Mouse (Mus musculus) Muller cell, postnatal 12 days (primary cell): Measurements from ENCODE around the gene Tnfrsf26.
"Not testable (repeated sequence)": the region's sequence is repeated elsewhere in the genome, so short reads cannot be mapped to it uniquely, and the experiment has no call there.

Source experiments
- DNase-seq: peaks from one replicate; pipeline ENCODE4 v3.0.0-alpha.2; 2015; ENCODE audit errors: inconsistent ontology term

The Tnfrsf26 gene

GRCm38 (mm10) chr7:143628540-143628939 lies at the start of gene Tnfrsf26:
Gene Tnfrsf26, minus strand, starts transcription at chr7:143628722.
- no peak for DNase-seq

- no peak for DNase-seq
These were observed 38.1 kb upstream of the Tnfrsf26 start for GRCm38 (mm10) chr7:143666427-143667311.

GRCm38 (mm10) chr7:143663470-143663869 lies 34.9 kb upstream of the Tnfrsf26 start:
- DNase-seq = no peak

GRCm38 (mm10) chr7:143660797-143661196 lies 32.3 kb upstream of the Tnfrsf26 start:
- DNase-seq = no peak

GRCm38 (mm10) chr7:143649769-143650346 lies 21.3 kb upstream of the Tnfrsf26 start:
- DNase-seq = not testable (repeated sequence)

GRCm38 (mm10) chr7:143649034-143649768 lies 20.7 kb upstream of the Tnfrsf26 start, which contains the start of gene Tnfrsf22:
Gene Tnfrsf22, minus strand, starts transcription at chr7:143649661.
- peak; percentile 80 for DNase-seq

- not testable (repeated sequence) for DNase-seq
These were observed 15.4 kb upstream of the Tnfrsf26 start for GRCm38 (mm10) chr7:143643949-143644348.

- no peak for DNase-seq
These were observed 8.2 kb upstream of the Tnfrsf26 start for GRCm38 (mm10) chr7:143636674-143637073.

- DNase-seq = no peak
These were observed 3.0 kb upstream of the Tnfrsf26 start for GRCm38 (mm10) chr7:143631503-143631902.

GRCm38 (mm10) chr7:143629501-143629900 lies 979 bp upstream of the Tnfrsf26 start:
- no peak for DNase-seq

- DNase-seq = no peak
These were observed 801 bp downstream of the Tnfrsf26 start for GRCm38 (mm10) chr7:143627555-143628286.

GRCm38 (mm10) chr7:143626178-143626577 lies 2.3 kb downstream of the Tnfrsf26 start:
- no peak for DNase-seq

- peak; percentile 41 for DNase-seq
These were observed 3.4 kb downstream of the Tnfrsf26 start for GRCm38 (mm10) chr7:143625151-143625550.

- DNase-seq = peak; percentile 1
These were observed 4.0 kb downstream of the Tnfrsf26 start for GRCm38 (mm10) chr7:143624561-143624960.

GRCm38 (mm10) chr7:143620951-143621350 lies 7.6 kb downstream of the Tnfrsf26 start:
- DNase-seq = peak; percentile 29

- DNase-seq = no peak
These were observed 14.0 kb downstream of the Tnfrsf26 start for GRCm38 (mm10) chr7:143614404-143615135.

- DNase-seq = no peak
These were observed 16.3 kb downstream of the Tnfrsf26 start for GRCm38 (mm10) chr7:143612215-143612614.

- DNase-seq = no peak
These were observed 23.2 kb downstream of the Tnfrsf26 start for GRCm38 (mm10) chr7:143605321-143605720.

- no peak for DNase-seq
These were observed 23.6 kb downstream of the Tnfrsf26 start for GRCm38 (mm10) chr7:143604889-143605288.

- no peak for DNase-seq
These were observed 26.8 kb downstream of the Tnfrsf26 start for GRCm38 (mm10) chr7:143601705-143602104.

- DNase-seq = no peak
These were observed 28.2 kb downstream of the Tnfrsf26 start for GRCm38 (mm10) chr7:143600231-143600740.
